Mouse (Mus musculus): ENCODE measurements around the gene P2ry6. TPM values are rescaled to one million over a fixed set of nuclear protein-coding genes. Genes with fewer than 3 reads are reported as not detected.

The P2ry6 gene
- total RNA-seq, 2 experiments from 2014 or later, result 2.9 to 3.9 TPM

GRCm38 (mm10) chr7:100990636-100991311, 16.3 kb upstream of the P2ry6 start:
- no peak for DNase-seq (ENCODE audit: low spot score in 2 of 2)

GRCm38 (mm10) chr7:100988092-100988491, 13.6 kb upstream of the P2ry6 start:
- DNase-seq (ENCODE audit: low spot score in 2 of 2), result peak; percentile 39 to 80

DNA sequence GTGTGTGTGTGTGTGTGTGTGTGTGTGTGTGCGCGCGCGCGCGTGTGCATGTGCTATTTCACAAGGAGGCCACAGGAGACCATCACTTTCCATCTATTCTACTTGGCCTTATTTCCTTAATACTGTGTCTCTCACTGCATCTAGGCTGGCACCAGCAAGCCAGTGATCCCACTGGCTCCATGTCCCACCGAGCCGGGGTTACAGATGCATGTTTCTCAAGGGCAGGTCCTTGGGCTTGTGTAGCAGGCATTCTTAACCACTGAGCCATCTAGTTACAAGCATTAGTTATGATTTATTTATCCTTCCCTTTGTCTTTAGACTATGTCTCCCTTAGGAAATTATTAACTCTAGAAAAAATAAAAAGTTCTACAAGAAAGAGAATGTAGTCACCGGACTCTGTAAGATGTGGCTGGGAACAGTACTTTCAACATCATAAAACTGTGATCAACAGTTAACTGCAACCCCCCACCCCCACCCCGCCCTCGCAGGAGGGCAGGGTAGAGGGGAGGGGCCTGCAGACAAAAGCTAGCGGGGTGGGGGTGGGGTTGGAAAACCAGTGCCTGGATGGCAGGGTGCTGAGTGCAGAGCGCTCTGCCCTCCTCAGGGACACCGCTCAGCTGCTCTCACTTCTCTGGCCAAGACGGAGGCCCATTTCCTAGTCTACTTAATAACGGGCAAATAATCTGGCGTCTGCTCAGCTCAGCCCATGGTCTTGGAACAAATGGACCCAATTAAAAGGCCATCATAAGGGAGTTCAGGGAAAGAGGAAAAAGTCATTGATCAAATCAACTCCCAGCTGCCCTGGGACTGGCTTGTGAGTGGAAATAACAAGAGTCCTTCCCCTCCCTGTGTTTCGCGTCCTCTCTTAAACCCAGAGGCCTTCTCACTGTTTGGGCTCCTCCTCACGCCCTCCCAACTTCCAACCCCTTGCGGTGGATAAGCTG, 10.3 kb upstream of the P2ry6 start:
- no peak for DNase-seq (ENCODE audit: low spot score in 2 of 2)

- no peak for DNase-seq (ENCODE audit: low spot score in 2 of 2)
Measured at GRCm38 (mm10) chr7:100979175-100979574, 4.7 kb upstream of the P2ry6 start.

DNA sequence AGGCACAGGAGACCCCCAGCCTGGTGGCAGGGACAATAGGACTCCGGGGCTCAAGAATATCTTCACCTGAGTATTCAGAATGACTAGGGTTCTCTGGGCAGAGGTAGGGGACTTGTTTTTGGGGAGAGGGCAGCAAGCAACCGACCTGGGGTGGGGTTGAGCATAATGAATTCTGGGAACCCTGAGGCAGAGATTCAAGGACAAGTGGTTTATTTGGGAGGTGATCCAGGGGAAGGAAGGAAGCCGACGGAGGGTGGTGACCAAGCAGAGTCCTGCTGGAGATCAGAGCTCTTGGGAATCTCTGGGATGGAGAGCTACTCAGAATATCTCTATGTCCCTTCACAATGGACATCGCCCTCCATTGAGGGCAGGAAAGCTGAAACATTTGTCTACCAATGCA, 3.7 kb upstream of the P2ry6 start:
- no peak for DNase-seq (ENCODE audit: low spot score in 2 of 2)

- DNase-seq (ENCODE audit: low spot score in 2 of 2), result peak in 1 of 2 experiments; percentile 33
Measured at GRCm38 (mm10) chr7:100972875-100973274, 1.6 kb downstream of the P2ry6 start.

DNA sequence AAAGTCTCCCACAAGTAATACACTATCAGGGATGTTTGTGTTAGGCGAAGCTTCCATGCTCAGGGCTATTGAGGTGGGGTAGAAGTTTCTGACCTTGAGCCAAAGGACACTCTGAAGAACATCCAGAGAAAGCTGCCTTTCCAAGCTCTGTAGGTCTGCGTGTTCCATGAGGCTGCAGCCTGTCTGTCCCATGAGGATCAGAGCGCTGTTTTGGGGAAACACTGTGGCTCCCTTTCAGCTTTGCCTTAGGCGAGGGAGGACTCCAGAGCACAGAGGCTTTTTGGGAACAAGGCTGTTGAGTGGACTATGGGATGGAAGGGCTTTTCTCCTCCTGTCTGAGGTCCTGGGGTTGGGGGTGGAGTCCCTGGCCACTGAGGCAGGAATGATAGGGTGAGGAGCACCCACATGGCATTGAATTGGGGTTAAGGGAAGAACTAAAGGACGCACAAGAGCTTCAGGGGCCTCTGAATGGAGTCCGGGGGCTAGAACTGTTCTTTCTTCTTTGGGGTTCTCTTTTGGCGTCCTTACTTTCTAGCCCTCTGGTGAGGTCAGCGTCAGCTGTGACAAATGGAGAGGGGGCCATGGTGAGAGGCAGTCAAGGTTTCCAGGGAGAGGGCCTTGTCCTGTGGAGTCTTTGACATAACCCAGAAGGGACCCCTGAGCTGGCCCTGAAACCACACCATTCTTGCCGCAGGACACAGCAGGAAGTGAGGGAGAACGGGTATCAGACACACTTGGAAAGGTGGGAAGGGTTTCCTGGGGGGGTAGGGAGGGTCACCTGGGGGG, 5.4 kb downstream of the P2ry6 start:
- no peak for DNase-seq (ENCODE audit: low spot score in 2 of 2)

DNA sequence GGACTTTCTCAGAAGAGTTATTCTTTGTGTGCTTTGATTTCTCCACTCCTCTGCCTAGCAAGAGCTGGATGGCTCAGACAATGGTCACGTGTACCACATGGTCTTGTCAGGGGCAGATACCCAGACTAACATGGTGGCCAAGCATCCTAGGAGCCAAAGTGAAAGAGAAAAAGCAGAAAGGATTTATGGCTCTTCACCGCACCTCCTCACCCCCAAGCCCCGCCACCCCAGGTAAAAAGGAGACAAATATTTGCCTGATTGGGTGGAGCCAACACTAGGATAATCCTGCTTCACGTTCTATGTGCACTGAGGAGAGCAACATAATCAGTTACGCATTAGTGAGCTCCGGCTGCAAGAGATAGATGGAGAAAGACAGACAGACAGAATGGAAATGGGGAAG, 6.1 kb downstream of the P2ry6 start:
- no peak for DNase-seq (ENCODE audit: low spot score in 2 of 2)

DNA sequence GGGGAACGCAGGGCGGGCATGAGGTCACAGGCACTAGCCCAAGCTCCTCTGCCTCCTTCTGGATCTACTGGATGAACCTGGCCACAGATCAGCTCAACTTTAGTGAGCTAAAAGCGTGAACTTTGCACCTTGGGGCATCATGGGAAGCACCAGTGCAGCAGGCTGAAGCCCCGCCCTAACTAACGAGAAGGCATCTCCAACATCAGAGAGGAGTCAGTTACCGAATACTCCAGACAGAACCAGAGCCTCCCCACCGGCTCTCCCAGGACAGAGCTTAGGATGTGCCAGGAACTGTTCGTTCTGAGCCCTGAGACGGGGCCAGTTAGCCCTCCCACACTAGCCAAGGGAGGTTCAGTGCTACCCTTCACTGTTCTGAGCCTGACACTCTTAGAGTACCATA, 6.6 kb downstream of the P2ry6 start:
- no peak for DNase-seq (ENCODE audit: low spot score in 2 of 2)

- no peak for DNase-seq (ENCODE audit: low spot score in 2 of 2)
Measured at GRCm38 (mm10) chr7:100966014-100966413, 8.4 kb downstream of the P2ry6 start.

GRCm38 (mm10) chr7:100965079-100965478, 9.4 kb downstream of the P2ry6 start:
- no peak for DNase-seq (ENCODE audit: low spot score in 2 of 2)

DNA sequence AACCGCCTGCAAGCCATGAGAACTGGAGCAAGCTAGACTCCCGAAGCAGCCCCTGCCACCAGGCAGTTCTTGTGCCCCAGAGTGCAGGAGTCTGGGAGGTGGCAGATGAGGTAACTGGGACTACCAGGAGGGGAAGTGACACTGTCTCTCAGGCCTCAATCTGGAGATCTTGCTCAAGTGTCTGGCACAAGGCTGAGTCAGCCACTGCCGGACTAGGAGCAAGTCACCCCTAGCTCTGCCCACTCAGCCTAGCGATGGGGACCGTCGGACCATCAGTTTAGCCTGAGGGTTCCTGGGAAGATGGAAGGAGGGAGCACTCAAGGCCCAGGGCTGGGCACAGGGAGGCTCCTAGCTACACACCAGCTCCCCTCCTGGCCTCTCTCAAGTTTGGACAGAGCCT, 10.2 kb downstream of the P2ry6 start:
- no peak for DNase-seq (ENCODE audit: low spot score in 2 of 2)

- DNase-seq (ENCODE audit: low spot score in 2 of 2), result no peak
Measured at GRCm38 (mm10) chr7:100963381-100963780, 11.1 kb downstream of the P2ry6 start.

- DNase-seq (ENCODE audit: low spot score in 2 of 2), result no peak
Measured at GRCm38 (mm10) chr7:100961146-100961545, 13.3 kb downstream of the P2ry6 start.

DNA sequence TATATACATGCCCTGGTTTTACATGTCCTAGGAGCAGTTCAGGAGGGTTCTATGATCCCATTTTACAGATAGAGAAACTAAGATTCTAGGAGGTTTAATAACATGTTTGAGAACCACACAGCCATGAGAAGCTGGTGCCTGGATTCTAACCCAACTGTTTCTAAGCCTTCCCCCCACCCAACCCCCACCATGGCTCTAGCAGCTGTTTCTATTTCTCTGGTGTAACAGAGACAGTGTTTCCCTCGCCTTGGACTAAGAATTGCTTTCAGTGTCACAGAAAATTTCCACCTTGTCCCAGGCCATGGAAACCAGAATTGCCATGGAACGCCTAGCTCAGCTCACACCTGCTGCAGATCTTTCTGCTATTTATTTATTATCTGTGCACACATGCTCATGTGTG, 14.0 kb downstream of the P2ry6 start:
- DNase-seq (ENCODE audit: low spot score in 2 of 2), result no peak

DNA sequence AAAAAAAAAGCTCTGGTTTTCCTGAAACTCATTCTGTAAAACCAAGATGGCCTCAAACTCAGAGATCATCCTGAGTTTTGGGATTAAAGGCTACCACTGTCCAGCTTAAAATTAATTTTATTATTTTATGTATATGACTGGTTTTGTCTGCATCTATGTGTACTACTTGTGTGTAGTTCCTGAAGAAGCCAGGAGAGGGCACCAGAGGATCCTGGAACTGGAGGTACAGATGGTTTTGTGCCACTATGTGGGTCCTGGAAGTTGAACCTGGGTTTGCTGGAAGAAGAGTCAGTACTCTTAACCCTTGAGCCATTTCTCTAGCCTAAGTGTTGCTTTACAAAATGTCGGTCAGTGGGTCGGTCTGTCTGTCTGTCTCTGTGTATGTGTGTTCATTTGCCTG, 16.0 kb downstream of the P2ry6 start:
- no peak for DNase-seq (ENCODE audit: low spot score in 2 of 2)

GRCm38 (mm10) chr7:100952686-100953085, 21.8 kb downstream of the P2ry6 start:
- DNase-seq (ENCODE audit: low spot score in 2 of 2), result no peak

DNA sequence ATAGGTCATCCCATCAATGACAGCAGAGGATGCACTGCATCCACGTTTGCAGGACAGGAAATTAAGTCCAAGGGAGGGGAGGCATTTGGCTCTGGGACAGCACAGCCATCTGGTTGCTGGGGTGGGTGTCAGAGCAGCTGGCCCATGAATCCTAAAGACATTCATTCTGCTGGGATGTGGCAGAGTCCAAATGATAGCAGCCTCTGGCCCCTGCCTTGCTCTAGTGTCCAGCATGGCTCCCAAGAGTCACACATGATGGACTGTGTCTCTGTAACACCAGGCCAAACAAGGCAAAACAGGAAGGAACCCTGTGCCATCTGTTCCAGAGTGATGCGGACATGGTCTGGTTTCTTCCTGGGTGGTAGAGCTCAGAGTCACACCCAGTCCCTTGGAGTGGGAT, 22.5 kb downstream of the P2ry6 start:
- peak in 1 of 2 experiments; percentile 37 for DNase-seq (ENCODE audit: low spot score in 2 of 2)

GRCm38 (mm10) chr7:100950481-100951010, 23.9 kb downstream of the P2ry6 start:
- no peak for DNase-seq (ENCODE audit: low spot score in 2 of 2)

DNA sequence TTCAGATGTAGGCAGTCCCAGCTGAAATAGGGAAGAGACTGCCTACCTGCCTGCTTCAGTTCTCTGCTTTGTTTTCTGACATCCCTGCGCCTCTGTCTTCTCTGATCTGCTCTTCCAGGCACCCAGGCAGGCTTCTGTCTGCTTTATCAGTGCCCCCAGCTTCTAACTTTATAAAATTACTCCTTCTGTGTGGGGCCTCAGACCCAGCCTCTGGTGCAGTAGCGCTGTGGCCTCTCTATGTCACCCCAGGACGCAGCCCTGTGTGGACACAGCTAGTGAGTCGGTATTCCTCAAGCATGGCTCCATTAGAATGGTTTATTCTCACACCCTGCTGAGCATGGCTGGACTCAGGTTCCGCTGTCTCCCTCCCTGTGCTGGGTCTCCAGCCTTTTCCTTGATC, 24.4 kb downstream of the P2ry6 start:
- no peak for DNase-seq (ENCODE audit: low spot score in 2 of 2)

GRCm38 (mm10) chr7:100944738-100945137, 29.7 kb downstream of the P2ry6 start:
- DNase-seq (ENCODE audit: low spot score in 2 of 2), result no peak

Measured in layer of hippocampus, adult 18-20 months (tissue).